Mouse (Mus musculus): ENCODE data around the gene Zbtb22. TPM values are rescaled to one million over a fixed set of nuclear protein-coding genes. Genes with fewer than 3 reads are reported as not detected.
"Not testable (repeated sequence)": the region's sequence is repeated elsewhere in the genome, so short reads cannot be mapped to it uniquely, and the experiment has no call there.

Gene Zbtb22
- total RNA-seq, 2 experiments from 2014 or later = 30.5 to 34.0 TPM

- no peak for DNase-seq (ENCODE audit: low spot score in 2 of 2)
Observed at GRCm38 (mm10) chr17:33941381-33941780, 25.7 kb downstream of the Zbtb22 start.

GRCm38 (mm10) chr17:33943454-33943853 lies 27.8 kb downstream of the Zbtb22 start:
- no peak for DNase-seq (ENCODE audit: low spot score in 2 of 2)

- DNase-seq (ENCODE audit: low spot score in 2 of 2) = no peak
Observed at GRCm38 (mm10) chr17:33947430-33948089, 31.9 kb downstream of the Zbtb22 start.

GRCm38 (mm10) chr17:33948090-33948904 lies 32.6 kb downstream of the Zbtb22 start:
- DNase-seq (ENCODE audit: low spot score in 2 of 2) = no peak

- DNase-seq (ENCODE audit: low spot score in 2 of 2) = no peak
Observed at GRCm38 (mm10) chr17:33948905-33949537, 33.3 kb downstream of the Zbtb22 start.

GRCm38 (mm10) chr17:33950131-33950625 lies 34.5 kb downstream of the Zbtb22 start:
- no peak for DNase-seq (ENCODE audit: low spot score in 2 of 2)

GRCm38 (mm10) chr17:33951021-33951946 lies 35.6 kb downstream of the Zbtb22 start, which contains the start of gene B3galt4:
Gene B3galt4 (minus strand): TSS chr17:33951488.
- peak; percentile 65 to 79 for DNase-seq (ENCODE audit: low spot score in 2 of 2)

- not testable (repeated sequence) for DNase-seq (ENCODE audit: low spot score in 2 of 2)
Observed at GRCm38 (mm10) chr17:33952015-33952414, 36.3 kb downstream of the Zbtb22 start.

- DNase-seq (ENCODE audit: low spot score in 2 of 2) = no peak
Observed at GRCm38 (mm10) chr17:33952879-33953278, 37.2 kb downstream of the Zbtb22 start.

- DNase-seq (ENCODE audit: low spot score in 2 of 2) = no peak
Observed at GRCm38 (mm10) chr17:33953310-33953709, 37.6 kb downstream of the Zbtb22 start.

- DNase-seq (ENCODE audit: low spot score in 2 of 2) = no peak
Observed at GRCm38 (mm10) chr17:33953961-33954565, 38.4 kb downstream of the Zbtb22 start.

GRCm38 (mm10) chr17:33954646-33955554 lies 39.2 kb downstream of the Zbtb22 start:
- DNase-seq (ENCODE audit: low spot score in 2 of 2) = no peak

GRCm38 (mm10) chr17:33955555-33956214 lies 40.0 kb downstream of the Zbtb22 start, which contains the start of the genes Vps52 and Rps18:
Gene Vps52 (plus strand): TSS chr17:33955812.
Gene Rps18 (minus strand): TSS chr17:33956001.
- DNase-seq (ENCODE audit: low spot score in 2 of 2) = peak; percentile 95 to 99

- no peak for DNase-seq (ENCODE audit: low spot score in 2 of 2)
Observed at GRCm38 (mm10) chr17:33956336-33956735, 40.6 kb downstream of the Zbtb22 start.

- DNase-seq (ENCODE audit: low spot score in 2 of 2) = no peak
Observed at GRCm38 (mm10) chr17:33957493-33957892, 41.8 kb downstream of the Zbtb22 start.

- no peak for DNase-seq (ENCODE audit: low spot score in 2 of 2)
Observed at GRCm38 (mm10) chr17:33958451-33958850, 42.7 kb downstream of the Zbtb22 start.

GRCm38 (mm10) chr17:33959135-33959534 lies 43.4 kb downstream of the Zbtb22 start:
- DNase-seq (ENCODE audit: low spot score in 2 of 2) = no peak

- DNase-seq (ENCODE audit: low spot score in 2 of 2) = no peak
Observed at GRCm38 (mm10) chr17:33959948-33960347, 44.2 kb downstream of the Zbtb22 start.
